Mouse (Mus musculus): ENCODE measurements around the gene Trh. TPM values are rescaled to one million over a fixed set of nuclear protein-coding genes. Genes with fewer than 3 reads are reported as not detected.

Trh gene
- polyA plus RNA-seq, 1 experiment from 2014 or later: 2.5 TPM

GRCm38 (mm10) chr6:92199414-92199813 is 45.0 kb downstream of the Trh start:
- H3K9me3 ChIP-seq (ENCODE audit: control insufficient read depth, low read length): no peaks in the 10 kb centered on the region
- WGBS: 93% methylated on average over 8 of the region's 8 CpGs
- no peak for ATAC-seq
- H3K9ac ChIP-seq (ENCODE audit: low read depth, low read length): no peak overlapping the region
- H3K36me3 ChIP-seq (ENCODE audit: control insufficient read depth, insufficient read depth, low read length): peaks cover 13% of the 10 kb centered on the region
- H3K4me2 ChIP-seq (ENCODE audit: low read depth, low read length): no peak overlapping the region
- no peak overlapping the region for H3K4me3 ChIP-seq (ENCODE audit: low read length)
- no peaks in the 10 kb centered on the region for H3K4me1 ChIP-seq (ENCODE audit: control insufficient read depth, insufficient read depth, low read length)
- H3K27me3 ChIP-seq (replicated peaks; ENCODE audit: control insufficient read depth, insufficient read depth, low read length): no peaks in the 10 kb centered on the region
- H3K27ac ChIP-seq (ENCODE audit: low read length): no peak overlapping the region

Other genes with a start within 250 kb of the Trh start
- 9.2 and 9.4 TPM in 2 replicates for gene Nr2c2, start 153.3 kb downstream of the Trh start, polyA plus RNA-seq (2015; fragmentation: Nextera tagmentation; extraction: Ambion mirVana)
- 110 and 115 TPM in 2 replicates for gene Mrps25, start 60.6 kb downstream of the Trh start, polyA plus RNA-seq (2015; fragmentation: Nextera tagmentation; extraction: Ambion mirVana)
- gene Rbsn, start 29.7 kb downstream of the Trh start, polyA plus RNA-seq (2015; fragmentation: Nextera tagmentation; extraction: Ambion mirVana): 16.0 and 16.6 TPM in 2 replicates